Mouse (Mus musculus): Measurements from ENCODE around the gene Xkrx.
"Not testable (repeated sequence)": the region's sequence is repeated elsewhere in the genome, so short reads cannot be mapped to it uniquely, and the experiment has no call there.

Xkrx gene

GRCm38 (mm10) chrX:134162043-134162720 is at the start of gene Xkrx:
Gene Xkrx, minus strand, starts transcription at chrX:134162076.
- no peak for DNase-seq (ENCODE audit: low spot score in 2 of 2)

GRCm38 (mm10) chrX:134211151-134211642 is 49.3 kb upstream of the Xkrx start:
- DNase-seq (ENCODE audit: low spot score in 2 of 2): peak; percentile 1 to 4

- DNase-seq (ENCODE audit: low spot score in 2 of 2): no peak
These were observed 46.6 kb upstream of the Xkrx start for GRCm38 (mm10) chrX:134208491-134208890.

GRCm38 (mm10) chrX:134187201-134187600 is 25.3 kb upstream of the Xkrx start, which contains the start of gene Arl13a:
Gene Arl13a, plus strand, starts transcription at chrX:134187501.
- not testable (repeated sequence) for DNase-seq (ENCODE audit: low spot score in 2 of 2)

- no peak for DNase-seq (ENCODE audit: low spot score in 2 of 2)
These were observed 12.8 kb upstream of the Xkrx start for GRCm38 (mm10) chrX:134174699-134175098.

GRCm38 (mm10) chrX:134170584-134170983 is 8.7 kb upstream of the Xkrx start:
- no peak for DNase-seq (ENCODE audit: low spot score in 2 of 2)

- no peak for DNase-seq (ENCODE audit: low spot score in 2 of 2)
These were observed 1.6 kb upstream of the Xkrx start for GRCm38 (mm10) chrX:134163484-134163883.

- DNase-seq (ENCODE audit: low spot score in 2 of 2): no peak
These were observed 950 bp upstream of the Xkrx start for GRCm38 (mm10) chrX:134162826-134163225.

GRCm38 (mm10) chrX:134160442-134160841 is 1.4 kb downstream of the Xkrx start:
- DNase-seq (ENCODE audit: low spot score in 2 of 2): no peak

- DNase-seq (ENCODE audit: low spot score in 2 of 2): no peak
These were observed 3.7 kb downstream of the Xkrx start for GRCm38 (mm10) chrX:134158151-134158550.

- no peak for DNase-seq (ENCODE audit: low spot score in 2 of 2)
These were observed 19.9 kb downstream of the Xkrx start for GRCm38 (mm10) chrX:134141986-134142385.

GRCm38 (mm10) chrX:134141551-134141950 is 20.3 kb downstream of the Xkrx start:
- DNase-seq (ENCODE audit: low spot score in 2 of 2): no peak

- DNase-seq (ENCODE audit: low spot score in 2 of 2): no peak
These were observed 21.9 kb downstream of the Xkrx start for GRCm38 (mm10) chrX:134140024-134140423.

GRCm38 (mm10) chrX:134133821-134134220 is 28.1 kb downstream of the Xkrx start:
- no peak for DNase-seq (ENCODE audit: low spot score in 2 of 2)

GRCm38 (mm10) chrX:134132295-134132694 is 29.6 kb downstream of the Xkrx start:
- DNase-seq (ENCODE audit: low spot score in 2 of 2): no peak

GRCm38 (mm10) chrX:134128549-134128948 is 33.3 kb downstream of the Xkrx start:
- no peak for DNase-seq (ENCODE audit: low spot score in 2 of 2)

GRCm38 (mm10) chrX:134116417-134116816 is 45.5 kb downstream of the Xkrx start:
- DNase-seq (ENCODE audit: low spot score in 2 of 2): no peak

- DNase-seq (ENCODE audit: low spot score in 2 of 2): no peak
These were observed 50.1 kb downstream of the Xkrx start for GRCm38 (mm10) chrX:134111767-134112166.

- peak in 1 of 2 experiments; percentile 30 for DNase-seq (ENCODE audit: low spot score in 2 of 2)
These were observed 59.2 kb downstream of the Xkrx start for GRCm38 (mm10) chrX:134102641-134103040.
